Mouse (Mus musculus) kidney, embryonic 16.5 days (tissue): ENCODE measurements around the gene Klf3. TPM values are rescaled to one million over a fixed set of nuclear protein-coding genes. Genes with fewer than 3 reads are reported as not detected.
A peak's percentile ranks its signal among the peaks of the same experiment; 100 is the strongest.

ENCODE experiments used
- ATAC-seq: fragments of 200-750 bp; cut with Nextera tagmentation; 2 replicates; pipeline ENCODE4 v1.8.0; 2017; ENCODE audit warnings: moderate TSS enrichment; ENCODE audit not compliant: low FRiP score, low TSS enrichment
- H3K27ac ChIP-seq: fragments of 300-500 bp; sonication (generic); 2 replicates; pipeline ENCODE4 v1.5.1; 2014; ENCODE audit warnings: low read length
- H3K27me3 ChIP-seq: fragments of 300-500 bp; sonication (generic); 2 replicates; pipeline ENCODE4 v1.6.1; 2014; ENCODE audit warnings: low read length, control low read depth, mixed read lengths; ENCODE audit not compliant: insufficient read depth
- H3K36me3 ChIP-seq: fragments of 300-500 bp; sonication (generic); 2 replicates; pipeline ENCODE4 v1.6.1; 2014; ENCODE audit warnings: low read length, control low read depth, mixed read lengths; ENCODE audit not compliant: insufficient read depth
- H3K4me1 ChIP-seq: fragments of 300-500 bp; sonication (generic); 2 replicates; pipeline ENCODE4 v1.6.1; 2014; ENCODE audit warnings: low read length, control low read depth, mixed read lengths; ENCODE audit not compliant: insufficient read depth
- H3K4me2 ChIP-seq: fragments of 300-500 bp; sonication (generic); replicated peaks from 2 replicates; pipeline ENCODE4 v1.6.1; 2014; ENCODE audit warnings: low read depth, low read length
- H3K4me3 ChIP-seq: fragments of 300-500 bp; sonication (generic); 2 replicates; pipeline ENCODE4 v1.5.1; 2014; ENCODE audit warnings: mild to moderate bottlenecking, low read length
- H3K9ac ChIP-seq: fragments of 300-500 bp; sonication (generic); replicated peaks from 2 replicates; pipeline ENCODE4 v1.6.1; 2014; ENCODE audit warnings: low read length
- H3K9me3 ChIP-seq: fragments of 300-500 bp; sonication (generic); 2 replicates; pipeline ENCODE4 v1.6.1; 2016; ENCODE audit warnings: low read length, control low read depth
- whole genome bisulfite sequencing: fragments of 180-500 bp; shearing (Covaris S2); extraction: QIAGEN DNeasy Blood & Tissue Kit; methylation state at CpG from one replicate; pipeline ENCODE4 v1.1.7; 2014; 5-methylcytosine and 5-hydroxymethylcytosine counted together
- polyA plus RNA-seq: library from polyadenylated mRNA; unstranded; fragments of >200 nt; fragmentation: Nextera tagmentation; extraction: Ambion mirVana; gene quantifications from 2 replicates; pipeline ENCODE4 v1.2.1, GENCODE M21; 2015

Gene Klf3
- polyA plus RNA-seq, 1 experiment from 2014 or later: 49.7 TPM

DNA sequence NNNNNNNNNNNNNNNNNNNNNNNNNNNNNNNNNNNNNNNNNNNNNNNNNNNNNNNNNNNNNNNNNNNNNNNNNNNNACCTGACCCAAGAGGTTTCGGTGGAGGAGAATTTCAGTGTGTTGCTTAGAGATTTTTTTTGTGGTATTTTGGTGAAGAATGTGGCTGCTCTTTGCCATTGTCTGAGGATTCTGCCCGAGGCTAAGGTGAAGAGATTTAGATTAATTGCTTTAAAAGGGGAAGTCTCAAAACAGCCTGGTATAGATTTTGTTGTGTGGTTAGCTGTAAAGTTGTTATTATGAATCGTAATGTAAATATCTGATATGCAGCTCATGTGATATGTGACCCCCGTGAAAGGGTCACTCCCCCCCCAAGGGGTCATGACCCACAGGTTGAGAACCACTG, 5.0 kb upstream of the Klf3 start:
- Histone ChIP-seq H3K4me2 (no peak overlapping the region), H3K4me1 (0 out of 2 replicates have a peak, but pooled peaks cover 3% of the 10 kb centered on the region), H3K27me3 (no peaks in the 10 kb centered on the region), H3K9me3 (peaks cover 8% of the 10 kb centered on the region; the same call in 1 of the 2 replicates), H3K9ac (no peak overlapping the region), H3K27ac (no peak overlapping the region), H3K4me3 (no peak overlapping the region), H3K36me3 (no peaks in the 10 kb centered on the region)
- ATAC-seq: no peak
- WGBS: 71% methylated on average over 4 of the region's 4 CpGs

DNA sequence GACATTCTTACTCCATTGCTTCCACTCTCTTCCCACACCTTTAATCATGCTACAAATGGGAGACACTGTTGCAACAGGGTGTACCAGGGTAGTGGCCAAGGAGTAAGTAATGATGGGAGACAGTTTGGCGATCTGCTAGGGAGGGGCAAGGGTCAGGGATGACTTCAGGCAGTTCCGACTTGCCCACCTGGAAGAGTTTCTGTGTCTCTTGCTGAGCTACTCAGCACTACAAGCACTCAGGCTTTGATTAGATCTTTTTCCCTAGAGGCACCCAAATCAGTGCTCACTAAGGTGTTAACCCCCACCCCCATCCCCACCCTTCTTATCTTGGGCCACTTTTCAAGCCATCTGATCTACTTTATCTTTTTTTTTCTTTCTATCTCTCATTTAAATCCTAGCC, 1.6 kb upstream of the Klf3 start:
- H3K27ac ChIP-seq: no peak overlapping the region
- ATAC-seq: no peak
- no peaks in the 10 kb centered on the region for H3K27me3 ChIP-seq
- no peaks in the 10 kb centered on the region for H3K36me3 ChIP-seq
- peaks cover 18% of the 10 kb centered on the region for H3K4me1 ChIP-seq
- WGBS: 75% methylated on average over 2 of the region's 2 CpGs
- H3K4me3 ChIP-seq: no peak overlapping the region
- H3K9ac ChIP-seq: no peak overlapping the region
- no peak overlapping the region for H3K4me2 ChIP-seq
- no peaks in the 10 kb centered on the region for H3K9me3 ChIP-seq

DNA sequence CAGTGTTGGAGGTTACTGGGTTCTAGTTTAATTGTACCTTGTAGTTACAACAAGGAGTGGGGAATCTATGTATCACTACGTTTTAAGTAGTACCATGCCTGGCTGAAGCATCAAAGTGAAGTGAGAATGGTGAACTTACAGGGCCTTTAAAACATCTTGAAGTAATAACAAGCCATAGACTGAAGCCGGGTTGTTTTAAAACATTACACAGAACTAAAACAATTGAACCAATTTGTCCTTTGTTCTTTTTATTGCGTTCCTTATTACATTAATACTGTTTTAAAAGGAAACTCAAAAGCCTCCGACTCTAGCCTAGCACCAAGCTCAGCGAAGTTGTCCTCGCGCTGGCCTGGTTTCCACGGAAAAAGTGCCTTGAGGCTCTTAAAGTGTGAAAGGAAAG, 1.0 kb upstream of the Klf3 start:
- Histone ChIP-seq H3K4me2 (peak overlapping the region; percentile 65), H3K27ac (peak overlapping the region; percentile 99), H3K9me3 (no peaks in the 10 kb centered on the region), H3K9ac (peak overlapping the region; percentile 97), H3K4me1 (peaks cover 23% of the 10 kb centered on the region), H3K27me3 (no peaks in the 10 kb centered on the region), H3K4me3 (peak overlapping the region; percentile 86), H3K36me3 (no peaks in the 10 kb centered on the region)
- ATAC-seq: no peak
- 6% methylated on average over 8 of the region's 8 CpGs for WGBS

DNA sequence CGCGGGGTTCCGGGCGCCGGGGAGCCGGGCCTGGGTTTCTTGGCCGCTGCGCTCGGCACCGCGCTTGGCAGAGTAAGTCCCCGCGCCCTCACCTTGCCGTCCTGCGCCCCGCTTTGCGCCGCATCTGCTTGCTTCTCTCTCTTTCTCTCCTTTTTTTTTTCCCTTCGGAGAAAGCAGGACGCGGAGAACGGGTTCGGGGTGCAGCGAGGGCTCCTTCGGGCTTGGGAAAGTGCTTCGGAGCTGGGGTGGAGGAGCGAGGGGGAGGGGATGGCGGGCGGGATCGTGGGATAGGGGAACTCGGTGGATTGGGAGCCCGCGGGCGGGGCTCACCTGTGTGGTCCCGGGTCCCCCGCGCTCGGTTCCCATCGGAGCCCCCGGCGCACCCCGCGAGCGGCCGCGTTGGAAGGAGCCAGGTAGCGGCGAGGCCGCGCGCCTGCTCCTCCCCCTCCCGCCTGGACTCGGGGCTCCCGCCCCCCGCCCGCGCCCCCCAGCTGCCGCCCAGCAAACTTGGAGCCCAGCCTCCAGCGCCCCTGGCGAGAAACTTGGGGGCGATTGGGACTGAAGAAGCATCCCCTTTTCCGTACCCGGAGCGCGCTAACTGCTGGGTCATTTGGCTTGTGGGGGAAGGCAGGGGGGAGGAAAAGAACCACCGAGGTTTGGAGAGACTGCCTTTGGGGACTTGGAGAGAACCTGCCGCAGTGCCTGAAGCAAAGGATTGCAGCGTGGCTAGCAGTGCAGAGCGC, 703 bp downstream of the Klf3 start:
- Histone ChIP-seq H3K9ac (peak overlapping the region; percentile 97), H3K4me2 (peak overlapping the region; percentile 65), H3K4me3 (peak overlapping the region; percentile 86), H3K27ac (peak overlapping the region; percentile 99), H3K9me3 (no peaks in the 10 kb centered on the region), H3K27me3 (no peaks in the 10 kb centered on the region), H3K36me3 (no peaks in the 10 kb centered on the region), H3K4me1 (peaks cover 40% of the 10 kb centered on the region)
- WGBS: under 1% methylated on average over 52 of the region's 69 CpGs
- ATAC-seq: no peak

DNA sequence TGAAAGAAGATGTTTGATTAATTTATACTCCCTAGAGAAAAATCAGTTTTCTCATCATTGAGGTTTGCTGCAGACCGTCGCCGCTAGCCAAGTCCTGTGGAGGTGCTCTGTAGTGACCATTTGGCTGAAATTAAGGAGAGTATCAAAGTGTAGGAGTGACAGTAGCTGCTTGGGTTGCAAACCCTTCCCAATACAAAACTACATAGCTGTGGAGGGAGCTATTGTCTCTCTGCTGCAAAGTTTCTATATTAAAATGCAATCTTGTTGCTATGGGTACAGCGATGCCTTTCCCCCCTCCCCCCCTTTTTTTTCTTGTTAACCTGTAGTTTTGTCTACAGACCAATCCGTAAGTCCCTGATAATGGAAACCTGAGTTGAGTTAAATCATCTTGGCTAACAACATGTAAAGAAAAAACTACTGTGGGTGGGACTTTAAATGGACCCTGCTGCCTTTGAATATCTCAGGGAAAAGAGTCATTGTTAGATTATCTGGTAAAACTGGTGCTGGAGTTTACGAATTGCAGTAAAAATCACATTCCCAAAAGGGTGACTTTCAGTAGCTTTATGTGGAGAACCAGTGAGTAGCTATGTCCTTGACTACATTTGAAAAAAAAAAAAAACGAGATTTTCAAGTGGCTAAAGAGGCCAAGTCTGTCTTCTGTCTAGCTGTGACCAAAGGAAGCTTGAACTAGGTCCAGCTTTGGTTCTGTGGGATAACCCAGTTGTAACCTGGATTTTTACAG, 2.1 kb downstream of the Klf3 start:
- 3% methylated on average over 7 of the region's 7 CpGs for WGBS
- Histone ChIP-seq H3K9ac (peak overlapping the region; percentile 64), H3K9me3 (no peaks in the 10 kb centered on the region), H3K4me1 (peaks cover 54% of the 10 kb centered on the region), H3K36me3 (peaks cover 3% of the 10 kb centered on the region), H3K4me2 (peak overlapping the region; percentile 58), H3K4me3 (peak overlapping the region; percentile 58), H3K27ac (peak overlapping the region; percentile 96), H3K27me3 (no peaks in the 10 kb centered on the region)
- no peak for ATAC-seq

DNA sequence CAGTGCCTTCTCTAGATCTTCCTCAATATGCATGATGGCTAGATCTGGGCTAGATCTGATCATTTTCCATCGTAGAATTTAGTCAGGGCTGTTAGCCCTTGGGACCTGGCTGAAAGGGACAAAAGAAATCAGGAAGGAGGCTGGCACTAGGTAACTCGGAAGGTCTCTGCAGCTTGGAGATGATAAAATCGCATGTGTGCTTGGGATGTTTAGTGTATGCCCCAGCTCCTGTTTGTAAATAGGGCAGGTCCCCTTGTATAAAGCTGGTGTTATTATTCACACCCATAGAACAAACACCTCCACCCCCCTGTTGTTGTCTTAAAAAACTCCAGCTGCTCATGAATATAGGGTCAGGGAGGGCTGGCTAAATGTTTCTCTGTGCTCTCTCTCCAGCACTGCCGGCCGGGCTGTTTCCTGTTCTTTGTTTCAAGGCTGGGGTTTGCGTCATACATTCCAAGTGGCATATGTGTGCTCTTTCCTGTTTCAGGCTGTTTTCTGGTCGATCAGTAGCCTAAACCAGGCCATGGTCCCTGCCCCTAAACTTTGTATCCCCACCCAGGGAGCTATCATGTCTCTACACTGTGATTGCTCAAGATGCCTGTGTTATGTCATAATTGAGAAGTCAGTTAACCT, 2.8 kb downstream of the Klf3 start:
- Histone ChIP-seq H3K36me3 (peaks cover 3% of the 10 kb centered on the region), H3K27ac (peak overlapping the region; percentile 96), H3K4me2 (peak overlapping the region; percentile 58), H3K9ac (peak overlapping the region; percentile 64), H3K9me3 (no peaks in the 10 kb centered on the region), H3K4me3 (peak overlapping the region; percentile 58), H3K27me3 (no peaks in the 10 kb centered on the region), H3K4me1 (peaks cover 61% of the 10 kb centered on the region)
- WGBS: 0% methylated on average over 7 of the region's 7 CpGs
- no peak for ATAC-seq

DNA sequence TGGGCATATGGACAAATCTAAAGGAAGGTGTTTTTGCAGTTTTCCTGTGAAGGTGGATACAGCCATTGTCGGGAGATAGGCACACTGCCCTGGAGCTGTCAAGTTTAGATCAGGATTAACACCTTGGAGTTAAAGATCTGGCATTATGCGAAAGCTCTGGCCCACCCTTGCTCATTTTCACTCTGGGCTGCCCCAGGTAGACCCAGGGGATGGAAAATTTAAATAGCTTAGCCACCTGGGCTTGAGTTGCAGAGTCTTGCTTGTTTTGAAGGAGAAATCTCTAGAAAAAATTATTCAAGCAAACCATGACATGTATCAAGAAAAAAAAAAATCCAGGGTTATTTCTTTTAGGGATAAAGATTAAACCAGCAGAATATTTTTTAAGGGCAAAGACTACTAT, 3.4 kb downstream of the Klf3 start:
- Histone ChIP-seq H3K9me3 (no peaks in the 10 kb centered on the region), H3K4me1 (peaks cover 67% of the 10 kb centered on the region), H3K27ac (peak overlapping the region; percentile 96), H3K4me3 (peak overlapping the region; percentile 58), H3K36me3 (peaks cover 3% of the 10 kb centered on the region), H3K27me3 (no peaks in the 10 kb centered on the region), H3K4me2 (peak overlapping the region; percentile 58), H3K9ac (peak overlapping the region; percentile 64)
- 18% methylated on average over 2 of the region's 2 CpGs for WGBS
- ATAC-seq: no peak

DNA sequence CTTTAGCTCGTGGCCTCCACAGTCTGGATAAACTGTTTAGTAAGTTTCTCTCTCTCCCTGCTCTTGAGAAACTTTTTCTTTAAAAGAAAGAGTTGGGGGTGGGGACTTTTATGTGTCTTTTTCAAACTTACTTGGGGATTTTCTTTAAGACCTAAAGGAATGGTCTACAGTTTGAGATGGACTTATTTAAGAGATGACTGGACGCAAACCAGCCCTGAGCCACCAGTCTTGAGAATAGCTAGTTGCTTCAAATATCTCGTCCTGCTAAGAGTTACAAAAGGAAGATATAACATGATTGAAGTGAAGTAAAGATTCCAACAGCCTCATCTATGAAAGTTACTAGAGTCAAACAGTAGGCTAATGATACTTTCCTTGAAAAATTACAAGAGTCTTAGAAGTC, 4.0 kb downstream of the Klf3 start:
- H3K27ac ChIP-seq: no peak overlapping the region
- WGBS: 62% methylated on average over 3 of the region's 3 CpGs
- H3K4me2 ChIP-seq: peak overlapping the region; percentile 18; the same call in 1 of the 2 replicates
- no peak for ATAC-seq
- 0 out of 2 replicates have a peak overlapping the region, but pooled peaks have one; percentile 41 for H3K9ac ChIP-seq
- no peaks in the 10 kb centered on the region for H3K9me3 ChIP-seq
- no peaks in the 10 kb centered on the region for H3K27me3 ChIP-seq
- H3K36me3 ChIP-seq: peaks cover 3% of the 10 kb centered on the region
- no peak overlapping the region for H3K4me3 ChIP-seq
- peaks cover 70% of the 10 kb centered on the region for H3K4me1 ChIP-seq

DNA sequence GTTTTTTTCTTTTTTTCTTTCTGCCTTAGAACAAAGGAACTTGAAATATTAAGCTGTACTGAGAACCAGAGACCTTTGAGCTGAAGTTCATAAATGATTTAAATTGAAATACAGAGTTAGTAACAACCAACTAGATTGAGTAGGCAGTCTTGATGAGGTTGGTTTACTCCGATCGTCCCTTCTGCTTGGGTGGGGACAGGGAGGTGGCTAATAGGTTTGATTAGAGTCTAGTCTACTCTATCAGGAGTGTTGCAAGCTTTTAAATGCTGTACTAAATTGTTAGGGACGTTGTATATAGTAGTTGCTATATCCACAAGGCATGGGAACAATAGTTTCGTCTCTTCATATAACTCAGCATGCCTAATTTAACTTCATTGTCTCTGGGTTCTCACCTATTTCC, 4.4 kb downstream of the Klf3 start:
- Histone ChIP-seq H3K27me3 (no peaks in the 10 kb centered on the region), H3K4me3 (peak overlapping the region; percentile 21), H3K9me3 (no peaks in the 10 kb centered on the region), H3K36me3 (peaks cover 3% of the 10 kb centered on the region), H3K4me1 (peaks cover 75% of the 10 kb centered on the region), H3K9ac (peak overlapping the region; percentile 67; the same call in 1 of the 2 replicates), H3K4me2 (peak overlapping the region; percentile 42), H3K27ac (peak overlapping the region; percentile 94)
- 38% methylated on average over 4 of the region's 4 CpGs for WGBS
- ATAC-seq: no peak
